Mouse (Mus musculus) myocyte (in vitro differentiated cells): ENCODE results near the gene Cdyl2. TPM values are rescaled to one million over a fixed set of nuclear protein-coding genes. Genes with fewer than 3 reads are reported as not detected.

Source experiments
- H3K27me3 ChIP-seq: one replicate; pipeline ENCODE4 v1.6.1; 2011; ENCODE audit not compliant: control insufficient read depth, insufficient read depth, insufficient read length
- H3K36me3 ChIP-seq: one replicate; pipeline ENCODE4 v1.6.1; 2011; ENCODE audit not compliant: control insufficient read depth, insufficient read depth
- H3K4me2 ChIP-seq: one replicate; pipeline ENCODE4 v1.6.1; 2011; ENCODE audit warnings: low read depth, control low read depth
- H3K4me3 ChIP-seq: one replicate; pipeline ENCODE4 v1.5.1; 2011; ENCODE audit warnings: mild to moderate bottlenecking, control low read depth, moderate library complexity
- H3K79me2 ChIP-seq: one replicate; pipeline ENCODE4 v1.6.1; 2011; ENCODE audit not compliant: control insufficient read depth, insufficient read depth
- H3ac ChIP-seq: one replicate; pipeline ENCODE4 v1.6.1; 2011; ENCODE audit not compliant: control insufficient read depth, insufficient read length
- CEBPB ChIP-seq: IDR thresholded peaks from 2 replicates; pipeline ENCODE4 v1.6.1; 2011; ENCODE audit warnings: mild to moderate bottlenecking, moderate library complexity; ENCODE audit not compliant: poor library complexity, insufficient read depth, severe bottlenecking
- E2F4 ChIP-seq: IDR thresholded peaks from one replicate; pipeline ENCODE4 v1.6.1; 2011; ENCODE audit warnings: mild to moderate bottlenecking, control low read depth, moderate library complexity; ENCODE audit not compliant: insufficient read depth
- MAX ChIP-seq: IDR thresholded peaks from one replicate; pipeline ENCODE4 v1.6.1; 2011; ENCODE audit warnings: low read depth, mild to moderate bottlenecking, control low read depth
- MYOD1 ChIP-seq, 3 experiments: IDR thresholded peaks; one replicate each; pipeline ENCODE4 v1.6.1; 2011; ENCODE audit warnings: control low read depth in 2 of 3, low read depth in 2 of 3, mild to moderate bottlenecking in 2 of 3, moderate library complexity in 1 of 3; ENCODE audit not compliant: insufficient read length in 2 of 3, control insufficient read depth in 1 of 3
- MYOG ChIP-seq, 3 experiments: IDR thresholded peaks; one replicate each; pipeline ENCODE4 v1.6.1; 2011; ENCODE audit warnings: control low read depth in 2 of 3, low read depth in 2 of 3, mild to moderate bottlenecking in 2 of 3; ENCODE audit not compliant: insufficient read length in 2 of 3, control insufficient read depth in 1 of 3, insufficient read depth in 1 of 3
- POLR2A ChIP-seq: IDR thresholded peaks from one replicate; pipeline ENCODE4 v1.6.1; 2011; ENCODE audit warnings: low read depth, mild to moderate bottlenecking, control low read depth, moderate library complexity; ENCODE audit not compliant: insufficient read length
- POLR2AphosphoS2 ChIP-seq: IDR thresholded peaks from one replicate; pipeline ENCODE4 v1.6.1; 2011; ENCODE audit warnings: low read depth, control low read depth; ENCODE audit not compliant: insufficient read length
- REST ChIP-seq: IDR thresholded peaks from one replicate; pipeline ENCODE4 v1.6.1; 2011; ENCODE audit warnings: mild to moderate bottlenecking, control low read depth, moderate library complexity; ENCODE audit not compliant: insufficient read depth, insufficient read length
- SRF ChIP-seq: IDR thresholded peaks from one replicate; pipeline ENCODE4 v1.6.1; 2011; ENCODE audit warnings: low read depth; ENCODE audit not compliant: control insufficient read depth, insufficient read length
- TCF12 ChIP-seq: IDR thresholded peaks from one replicate; pipeline ENCODE4 v1.6.1; 2011; ENCODE audit warnings: mild to moderate bottlenecking, control low read depth; ENCODE audit not compliant: poor library complexity, insufficient read depth, severe bottlenecking
- TCF3 ChIP-seq: IDR thresholded peaks from one replicate; pipeline ENCODE4 v1.6.1; 2011; ENCODE audit warnings: low read depth, control low read depth; ENCODE audit not compliant: insufficient read length
- USF1 ChIP-seq: IDR thresholded peaks from one replicate; pipeline ENCODE4 v1.6.1; 2011; ENCODE audit warnings: low read depth, mild to moderate bottlenecking, control low read depth, moderate library complexity
- polyA plus RNA-seq: library from polyadenylated mRNA; unstranded; fragments of >200 nt; fragmentation: generic; extraction: Trizol; gene quantifications from one replicate; pipeline ENCODE4 v1.2.1, GENCODE M21; 2012; ENCODE audit warnings: missing spikeins

Cdyl2 gene
- polyA plus RNA-seq, 1 experiment: 0.96 TPM

DNA sequence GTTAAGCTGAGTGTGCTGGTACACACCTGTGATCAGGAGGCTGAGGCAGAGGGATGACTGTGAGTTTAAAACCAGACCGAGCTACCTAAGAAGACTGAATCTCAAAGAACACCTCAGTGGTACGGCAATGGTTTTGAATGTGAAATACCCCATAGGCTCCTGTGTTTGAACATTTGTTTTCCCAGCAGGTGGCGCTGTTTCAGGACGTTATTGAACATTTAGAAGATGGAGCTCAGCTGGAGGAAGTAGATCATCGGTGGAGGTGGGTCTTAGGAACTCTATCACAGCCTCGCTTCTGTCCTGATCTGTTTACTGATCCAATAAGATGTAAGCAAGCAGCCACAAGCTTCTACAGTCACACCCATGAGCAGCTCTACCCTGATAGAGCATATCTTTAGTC lies 199.7 kb downstream of the Cdyl2 start:
- TF ChIP-seq REST (no peak), CEBPB (no peak), E2F4 (no peak), MYOG (IDR thresholded peaks at IDR 0.05; ENCODE audit: control insufficient read depth in 1 of 3, insufficient read depth in 1 of 3, insufficient read length in 2 of 3, low read depth in 2 of 3) (no peak)

DNA sequence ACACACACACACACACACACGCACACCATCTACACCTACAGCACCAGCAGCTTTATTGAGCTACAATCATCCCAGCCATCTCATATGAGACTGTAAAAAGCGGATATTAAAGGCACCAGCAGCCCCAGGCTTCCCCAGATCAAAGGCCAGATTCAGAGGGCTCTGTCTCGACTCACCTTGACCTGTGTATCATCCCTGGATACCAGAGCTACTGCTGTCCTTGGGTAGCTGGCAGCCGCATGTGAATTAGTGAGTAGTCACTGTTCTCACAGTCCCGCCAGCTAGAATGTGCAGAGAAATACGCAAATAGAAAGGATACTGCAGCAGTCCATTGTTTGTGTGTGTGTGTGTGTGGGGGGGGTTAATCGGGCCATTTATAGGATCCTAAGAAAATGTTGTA lies 204.1 kb downstream of the Cdyl2 start:
- Histone ChIP-seq H3K36me3 (no peaks in the 10 kb centered on the region), H3K4me2 (no peak overlapping the region), H3ac (no peak overlapping the region), H3K79me2 (no peaks in the 10 kb centered on the region), H3K27me3 (no peaks in the 10 kb centered on the region), H3K4me3 (no peak overlapping the region)
- TF ChIP-seq POLR2AphosphoS2 (no peak), TCF12 (no peak), CEBPB (no peak), SRF (no peak), MYOD1 (IDR thresholded peaks at IDR 0.05; ENCODE audit: control insufficient read depth in 1 of 3, insufficient read length in 2 of 3, low read depth in 2 of 3) (no peak), MAX (no peak), MYOG (IDR thresholded peaks at IDR 0.05; ENCODE audit: control insufficient read depth in 1 of 3, insufficient read depth in 1 of 3, insufficient read length in 2 of 3, low read depth in 2 of 3) (no peak), USF1 (no peak)

More for the DNA sequence above, 199.7 kb downstream of the Cdyl2 start:
- Histone ChIP-seq H3K4me2 (no peak overlapping the region), H3K4me3 (no peak overlapping the region), H3K79me2 (no peaks in the 10 kb centered on the region), H3ac (no peak overlapping the region), H3K36me3 (no peaks in the 10 kb centered on the region), H3K27me3 (no peaks in the 10 kb centered on the region)

DNA sequence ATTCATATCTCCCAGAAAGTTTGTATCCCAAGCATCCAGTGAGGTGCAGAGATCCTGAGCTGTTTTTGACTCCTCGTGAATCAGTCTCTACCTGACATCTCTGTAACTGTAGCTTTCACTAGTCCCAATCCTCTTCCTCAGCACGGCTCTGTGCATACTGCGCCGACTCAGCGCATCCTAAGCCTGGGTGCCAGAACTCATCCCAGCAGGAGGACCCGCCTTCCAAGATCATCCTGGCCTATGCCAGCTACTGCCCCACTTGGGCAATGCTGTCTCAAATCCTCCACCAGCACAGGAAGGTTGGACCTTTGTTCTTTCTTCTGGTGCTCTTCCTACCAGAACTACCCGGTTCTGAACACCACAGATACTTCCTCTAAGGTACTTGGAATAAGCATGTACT lies 207.9 kb downstream of the Cdyl2 start:
- Histone ChIP-seq H3K4me2 (no peak overlapping the region), H3K36me3 (no peaks in the 10 kb centered on the region), H3ac (no peak overlapping the region), H3K4me3 (no peak overlapping the region), H3K27me3 (no peaks in the 10 kb centered on the region), H3K79me2 (no peaks in the 10 kb centered on the region)
- TF ChIP-seq POLR2A (no peak), CEBPB (no peak), SRF (no peak), TCF3 (no peak), REST (no peak), MYOG (IDR thresholded peaks at IDR 0.05; ENCODE audit: control insufficient read depth in 1 of 3, insufficient read depth in 1 of 3, insufficient read length in 2 of 3, low read depth in 2 of 3) (no peak), TCF12 (no peak), MAX (no peak), MYOD1 (IDR thresholded peaks at IDR 0.05; ENCODE audit: control insufficient read depth in 1 of 3, insufficient read length in 2 of 3, low read depth in 2 of 3) (no peak)

Other genes with a start within 250 kb of the Cdyl2 start
- gene Dynlrb2, start 228.0 kb downstream of the Cdyl2 start, polyA plus RNA-seq: 0.17 TPM
- gene Cmc2, start 188.5 kb upstream of the Cdyl2 start, polyA plus RNA-seq: 37.1 TPM
- gene Cenpn, start 188.7 kb upstream of the Cdyl2 start, polyA plus RNA-seq: 9.2 TPM
- 7.8 TPM for gene Atmin, start 210.4 kb upstream of the Cdyl2 start, polyA plus RNA-seq
- gene 1700030J22Rik, start 246.0 kb upstream of the Cdyl2 start, polyA plus RNA-seq: 1.5 TPM